Mouse (Mus musculus) c-Kit-positive CD71-positive TER-119-positive erythroid progenitor cells, embryonic 14.5 days (primary cell): ENCODE results near the gene Aup1.

Experiments
- DNase-seq: peaks from one replicate; pipeline ENCODE4 v3.0.0-alpha.2; 2013; ENCODE audit warnings: low spot score

The Aup1 gene

GRCm38 (mm10) chr6:83054074-83054851 lies at the start of gene Aup1:
Gene Aup1 (plus strand): TSS chr6:83054521.
- peak; percentile 97 for DNase-seq

- DNase-seq, result no peak
Measured at GRCm38 (mm10) chr6:83004872-83005271, 49.4 kb upstream of the Aup1 start.

DNA sequence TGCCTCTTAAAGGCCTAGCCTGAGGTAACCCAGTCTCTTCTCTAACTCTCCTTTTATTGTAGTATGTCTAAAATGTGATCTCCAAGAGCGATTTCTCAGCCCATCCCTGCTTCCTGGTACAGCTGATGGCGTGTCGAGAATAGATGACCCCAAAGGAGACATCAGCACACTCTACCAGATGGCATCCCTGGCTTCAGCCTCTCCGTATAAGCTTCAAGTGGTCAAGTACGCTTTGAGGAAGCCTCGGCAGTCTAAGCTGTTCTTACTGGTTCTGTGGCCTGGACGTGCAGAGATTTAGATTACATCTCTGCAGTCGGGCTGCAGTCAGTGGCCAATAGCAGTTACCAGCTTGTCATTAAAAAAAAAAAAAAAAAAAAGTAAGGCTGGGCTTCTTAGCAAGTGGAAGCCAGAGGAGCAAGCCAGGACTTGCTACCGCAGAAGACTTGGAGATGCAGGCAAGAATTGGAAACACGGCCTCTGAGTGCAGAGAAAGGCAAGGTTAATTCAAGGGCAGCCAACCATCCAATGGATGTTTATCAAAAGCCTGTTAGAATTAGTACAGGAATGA lies 48.8 kb upstream of the Aup1 start:
- no peak for DNase-seq

GRCm38 (mm10) chr6:83006114-83006513 lies 48.2 kb upstream of the Aup1 start:
- no peak for DNase-seq

GRCm38 (mm10) chr6:83008659-83009058 lies 45.7 kb upstream of the Aup1 start:
- DNase-seq, result no peak

DNA sequence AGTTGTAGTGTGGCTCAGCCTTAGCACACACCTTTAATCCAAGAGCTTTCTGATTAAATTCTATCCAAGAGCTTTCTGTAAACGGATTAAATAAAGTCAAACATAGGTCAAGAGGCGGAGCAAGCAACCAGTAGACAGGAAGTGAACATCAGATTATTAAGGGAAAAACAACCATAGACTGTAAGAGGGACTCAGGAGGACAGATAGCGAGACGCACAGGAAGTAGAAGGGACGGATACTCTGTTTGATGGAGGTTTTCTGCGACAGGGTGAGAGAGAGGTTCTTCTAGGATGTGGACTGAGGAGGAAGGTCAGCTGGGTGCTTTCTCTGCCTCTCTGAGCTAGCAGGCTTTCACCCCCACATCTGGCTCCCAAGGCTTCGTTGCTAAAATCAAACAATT lies 44.3 kb upstream of the Aup1 start:
- no peak for DNase-seq

GRCm38 (mm10) chr6:83011255-83011654 lies 43.1 kb upstream of the Aup1 start:
- no peak for DNase-seq

- no peak for DNase-seq
Measured at GRCm38 (mm10) chr6:83011756-83012155, 42.6 kb upstream of the Aup1 start.

- no peak for DNase-seq
Measured at GRCm38 (mm10) chr6:83013444-83013843, 40.9 kb upstream of the Aup1 start.

DNA sequence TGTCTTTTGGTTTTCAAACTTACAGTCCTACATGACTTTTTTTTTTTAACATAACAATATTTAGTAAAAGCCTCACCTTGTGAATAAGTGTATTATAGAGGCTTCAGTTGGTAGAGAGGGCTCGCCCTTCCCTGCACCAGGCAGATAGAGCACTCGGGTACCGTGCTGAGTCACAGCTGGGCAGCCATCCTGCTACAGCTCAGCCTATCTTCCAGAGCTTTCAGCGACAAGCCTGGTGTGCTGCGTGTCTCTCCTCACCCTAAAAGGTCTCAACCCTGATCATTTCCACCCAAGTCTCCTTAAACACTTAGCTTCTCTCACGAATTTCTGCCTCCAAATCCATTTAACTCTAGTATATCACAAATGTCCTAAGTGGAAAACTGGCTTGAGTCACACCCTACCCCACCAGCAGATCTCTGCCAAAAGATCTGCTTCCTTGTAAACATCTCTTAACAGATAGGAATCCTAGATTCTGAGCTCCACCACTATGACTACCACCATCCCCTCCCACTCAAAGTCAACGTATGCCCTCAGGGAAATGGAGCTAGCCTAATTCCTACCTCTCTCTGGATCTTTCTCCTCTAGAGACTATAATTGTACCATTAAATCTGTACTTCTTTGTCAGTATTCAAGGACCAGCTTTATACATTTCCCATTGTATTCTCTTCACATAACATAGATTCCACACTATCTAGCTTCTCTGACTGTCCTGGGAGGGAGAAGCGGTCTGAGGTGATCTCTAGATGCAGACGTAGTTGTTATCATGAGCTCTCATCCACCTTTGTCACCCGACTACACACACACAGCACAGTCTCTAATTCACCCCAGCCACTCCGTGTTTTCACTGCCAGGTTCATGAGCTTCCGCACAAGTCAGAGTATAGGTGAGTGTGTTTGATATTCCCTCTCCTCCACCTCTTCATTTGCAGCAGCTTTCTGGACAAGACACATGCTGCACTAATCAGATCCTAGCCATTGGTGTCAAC lies 39.5 kb upstream of the Aup1 start:
- peak; percentile 88 for DNase-seq

- DNase-seq, result no peak
Measured at GRCm38 (mm10) chr6:83015749-83016148, 38.6 kb upstream of the Aup1 start.

- no peak for DNase-seq
Measured at GRCm38 (mm10) chr6:83017190-83017589, 37.1 kb upstream of the Aup1 start.

- DNase-seq, result no peak
Measured at GRCm38 (mm10) chr6:83019044-83019443, 35.3 kb upstream of the Aup1 start.

- peak; percentile 66 for DNase-seq
Measured at GRCm38 (mm10) chr6:83020121-83020520, 34.2 kb upstream of the Aup1 start.

GRCm38 (mm10) chr6:83020836-83021593 lies 33.3 kb upstream of the Aup1 start:
- DNase-seq, result no peak

DNA sequence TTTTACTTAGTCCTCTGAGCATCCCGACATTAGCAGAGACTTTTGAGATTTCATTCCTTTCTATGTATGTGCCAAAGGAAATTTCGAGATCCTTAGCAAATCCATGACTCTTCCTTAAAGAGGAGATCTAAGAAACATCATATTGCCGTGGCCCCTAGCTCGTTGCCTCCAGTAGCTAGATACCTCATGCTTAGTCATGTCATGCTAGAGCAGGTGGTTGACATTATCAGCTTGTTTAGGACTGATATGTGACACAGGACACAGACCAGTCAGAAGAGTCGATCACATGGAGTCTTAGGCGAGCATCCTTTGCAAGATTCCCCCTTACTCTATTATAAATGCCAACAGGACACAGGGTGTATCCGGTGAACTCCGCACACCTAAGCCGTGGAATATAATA lies 31.3 kb upstream of the Aup1 start:
- DNase-seq, result no peak

- DNase-seq, result no peak
Measured at GRCm38 (mm10) chr6:83023786-83024185, 30.5 kb upstream of the Aup1 start.

DNA sequence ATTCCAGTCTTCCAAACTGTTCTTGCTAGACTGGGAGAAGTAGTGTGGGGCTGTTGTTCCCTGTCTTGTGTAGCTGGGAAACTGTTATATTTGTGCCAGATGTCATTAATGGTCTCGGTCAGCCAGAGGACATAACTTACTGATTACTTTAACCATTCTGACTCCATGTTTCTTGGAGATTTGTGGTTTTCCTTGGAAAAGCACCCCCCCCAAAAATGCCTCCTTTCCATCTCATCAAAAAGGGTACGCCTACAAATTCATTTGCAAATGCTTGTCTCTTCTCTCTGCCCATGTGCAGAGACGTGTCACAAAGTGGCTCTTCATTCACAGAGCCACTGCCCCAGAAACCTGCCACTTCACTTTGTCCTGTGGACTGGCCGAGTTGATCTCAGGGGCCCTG lies 29.9 kb upstream of the Aup1 start:
- DNase-seq, result no peak

DNA sequence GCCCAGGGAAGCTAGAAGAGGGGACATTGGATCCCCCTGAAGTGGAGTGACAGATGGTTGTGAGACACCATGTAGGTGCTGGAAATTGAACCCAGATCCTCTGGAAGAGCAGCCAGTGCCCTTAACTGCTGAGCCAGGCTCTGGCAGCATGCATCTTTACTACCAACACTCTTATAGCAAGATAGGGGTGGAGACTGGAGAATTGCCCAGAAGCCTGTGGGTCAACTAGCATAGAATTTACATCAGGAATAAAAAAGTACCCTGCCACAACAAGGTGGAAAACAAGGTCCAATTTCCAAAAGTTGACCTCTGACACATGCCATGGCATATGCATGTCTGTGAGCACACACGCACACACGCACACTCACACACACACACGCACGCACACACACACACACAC lies 29.1 kb upstream of the Aup1 start:
- DNase-seq, result no peak

- DNase-seq, result no peak
Measured at GRCm38 (mm10) chr6:83027293-83027692, 27.0 kb upstream of the Aup1 start.

- DNase-seq, result no peak
Measured at GRCm38 (mm10) chr6:83027706-83028105, 26.6 kb upstream of the Aup1 start.

- no peak for DNase-seq
Measured at GRCm38 (mm10) chr6:83029777-83030176, 24.5 kb upstream of the Aup1 start.
